Mouse (Mus musculus): ENCODE data around the gene Ascc2.

DNA sequence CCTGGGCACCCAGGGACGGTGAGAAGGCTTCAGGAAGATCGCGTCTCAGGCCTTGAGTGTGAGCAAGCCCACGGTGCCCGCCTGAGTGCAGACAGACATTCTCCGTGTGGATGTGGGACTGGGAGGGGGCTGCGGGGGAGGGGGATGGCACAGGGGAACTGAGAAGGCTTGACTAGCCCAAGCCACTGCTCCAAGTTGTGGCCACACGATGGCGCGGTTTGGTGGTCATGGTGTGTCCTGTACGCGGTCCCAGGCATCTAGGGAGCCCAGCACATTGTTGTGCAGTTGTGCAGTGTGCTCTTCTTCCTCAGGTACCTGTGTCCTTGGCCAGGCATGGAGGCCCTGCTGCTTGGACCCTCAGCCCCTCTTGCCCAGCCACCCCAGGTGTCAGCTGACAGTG is 96.6 kb downstream of the Ascc2 start:
- TF ChIP-seq CTCF (IDR thresholded peaks at IDR 0.05; ENCODE audit: extremely low read depth, insufficient read depth, low read length) (0 out of 2 replicates have a peak, but pooled peaks have one; percentile 19), POLR2A (IDR thresholded peaks at IDR 0.05; ENCODE audit: extremely low read depth, insufficient read depth, low read length) (no peak)
